Mouse (Mus musculus) left cerebral cortex, postnatal 25 days (tissue): Measurements from ENCODE around the gene Fgfr2. TPM values are rescaled to one million over a fixed set of nuclear protein-coding genes. Genes with fewer than 3 reads are reported as not detected.

Source experiments
- DNase-seq, 2 experiments: peaks; one replicate each; pipeline ENCODE4 v3.0.0; 2022; ENCODE audit warnings: low spot score in 2 of 2, mixed read lengths in 1 of 2
- intact Hi-C: fragments of 180-260 bp; cut with DNase I; formaldehyde crosslinking; loops from one replicate; pipeline ENCODE4 v1.15.1; 2025
- total RNA-seq, 2 experiments: library from RNA; stranded (reverse); gene quantifications; 2 replicates each; pipeline ENCODE4 v1.2.3; 2021

Gene Fgfr2
- total RNA-seq, 2 experiments from 2014 or later = 37.1 to 42.0 TPM

GRCm38 (mm10) chr7:132315149-132316091 is 807.7 kb downstream of the Fgfr2 start:
- DNase-seq = peak; percentile 62 to 77
- intact Hi-C loops = loop anchor here (2.0 to 10.0 kb wide), 4 partner anchors 88 to 421 kb away; no protein-coding TSS in a partner anchor

DNA sequence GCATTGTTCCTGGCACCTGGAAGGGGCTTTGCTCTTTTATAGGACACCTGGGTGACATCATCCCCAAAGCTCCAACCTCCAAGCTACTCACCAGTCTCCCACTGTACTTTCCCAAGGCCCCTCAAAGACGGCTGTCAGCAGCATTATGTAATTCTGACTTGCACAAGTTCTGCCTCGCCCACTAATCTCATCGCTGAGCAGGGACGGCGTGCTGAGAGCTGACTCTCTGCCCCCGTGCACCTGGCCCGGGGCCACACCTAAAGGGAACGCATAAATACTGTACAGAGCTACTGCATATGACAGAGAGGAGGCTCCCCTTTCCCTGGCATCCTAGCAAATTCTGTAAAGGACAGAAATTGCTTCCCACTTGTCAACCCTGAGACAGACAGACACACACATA is 810.8 kb downstream of the Fgfr2 start:
- intact Hi-C loops = loop anchor here (2.0 to 10.0 kb wide), 2 partner anchors 60 to 418 kb away; no protein-coding TSS in a partner anchor
- DNase-seq = peak; percentile 55 to 89

GRCm38 (mm10) chr7:132308537-132309191 is 814.5 kb downstream of the Fgfr2 start:
- DNase-seq = no peak
- intact Hi-C loops = no loop called here

- intact Hi-C loops = no loop called here
- no peak for DNase-seq
Measured at GRCm38 (mm10) chr7:132307722-132308271, 815.4 kb downstream of the Fgfr2 start.

GRCm38 (mm10) chr7:132306671-132307412 is 816.3 kb downstream of the Fgfr2 start:
- DNase-seq = no peak
- intact Hi-C loops = no loop called here

DNA sequence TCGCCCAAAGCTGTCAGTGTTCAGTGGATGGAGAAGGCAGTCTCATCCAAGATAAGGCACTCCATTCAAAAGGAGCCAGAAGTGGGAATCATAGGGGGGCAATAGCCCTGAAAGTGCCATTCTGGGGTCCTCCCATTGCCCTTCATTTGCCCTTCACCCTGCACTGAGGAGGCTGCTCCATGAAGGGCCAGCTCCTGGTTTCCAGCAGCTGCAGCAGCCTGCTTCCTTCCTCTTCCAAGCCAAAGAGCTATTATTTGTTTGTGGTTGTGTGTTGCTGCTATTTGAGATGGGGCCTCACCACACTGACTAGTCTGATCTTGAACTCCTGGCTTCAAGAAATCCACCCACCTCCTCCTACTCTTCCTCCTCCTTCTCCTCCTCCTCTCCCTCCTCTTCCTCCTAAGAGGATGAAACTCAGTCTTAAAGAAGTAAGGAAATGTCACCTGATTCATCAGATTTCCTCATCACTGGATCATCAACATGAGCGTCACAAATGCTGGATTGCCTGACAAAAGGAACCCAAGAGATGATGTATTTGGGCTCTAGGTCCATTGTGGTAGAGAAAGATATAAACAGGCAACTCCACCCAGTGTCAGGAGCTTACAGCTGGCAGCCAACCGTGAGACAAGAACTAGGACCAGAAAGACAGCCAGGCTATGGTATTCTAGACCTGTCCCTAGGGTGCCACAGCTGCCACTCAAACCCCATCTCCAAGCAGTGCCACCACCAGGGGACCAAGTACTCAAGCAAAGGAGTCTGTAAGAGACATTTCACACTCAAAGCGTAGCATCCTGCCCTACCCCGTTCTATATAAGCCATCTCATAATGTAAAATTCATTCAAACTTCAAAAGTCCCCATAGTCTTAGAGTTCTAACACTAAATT is 817.4 kb downstream of the Fgfr2 start:
- no peak for DNase-seq
- intact Hi-C loops = no loop called here

DNA sequence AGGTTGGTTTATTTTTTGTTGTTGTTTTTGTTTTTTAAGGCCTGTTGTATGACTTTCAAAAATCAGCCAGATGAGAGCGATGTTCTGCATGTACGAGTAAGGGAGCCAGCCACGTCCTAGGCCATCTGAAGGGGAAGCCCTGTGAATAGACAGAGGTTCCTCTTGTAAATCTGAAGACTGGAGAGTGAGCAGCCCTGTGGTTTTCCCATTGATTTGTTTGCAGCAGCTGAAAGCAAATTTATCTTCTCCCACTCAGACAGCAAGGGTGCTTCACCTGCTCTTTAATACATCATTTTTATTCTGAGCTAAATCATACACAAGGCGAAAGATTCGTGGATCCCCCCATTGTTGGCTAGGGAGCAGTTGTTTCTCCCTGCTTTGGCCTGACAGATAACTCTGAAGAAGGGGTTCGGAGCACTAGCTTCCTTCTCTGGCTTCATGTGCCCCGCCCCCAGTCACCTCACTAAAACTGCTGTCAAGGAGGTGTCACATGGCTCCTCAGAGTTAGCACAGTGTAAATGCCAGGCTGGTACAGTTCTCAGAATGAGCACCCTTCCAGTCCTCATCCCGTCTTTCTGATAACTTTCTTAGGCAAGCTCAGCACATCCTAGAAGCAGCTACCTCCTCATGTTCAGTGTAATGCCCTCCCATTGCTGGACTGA is 818.6 kb downstream of the Fgfr2 start:
- intact Hi-C loops = no loop called here
- DNase-seq = no peak

DNA sequence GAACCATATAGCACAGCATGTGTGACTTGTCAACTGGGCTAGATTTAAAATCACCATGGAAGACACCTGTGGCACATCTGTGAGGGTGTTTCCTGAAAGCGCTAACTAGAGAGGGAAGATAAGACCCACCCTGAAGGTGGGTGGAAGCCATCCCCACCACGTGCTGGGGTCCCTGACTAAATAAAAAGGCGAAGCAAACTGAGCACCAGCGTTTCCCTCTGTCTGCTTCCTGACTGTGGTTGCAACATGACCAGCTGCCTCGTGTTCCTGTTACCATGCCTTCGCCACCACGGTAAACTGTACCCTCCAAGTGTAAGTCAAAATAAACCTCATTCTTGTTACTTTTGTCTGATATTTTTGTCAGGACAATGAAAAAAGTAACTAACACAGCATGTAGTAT is 819.2 kb downstream of the Fgfr2 start:
- intact Hi-C loops = no loop called here

DNA sequence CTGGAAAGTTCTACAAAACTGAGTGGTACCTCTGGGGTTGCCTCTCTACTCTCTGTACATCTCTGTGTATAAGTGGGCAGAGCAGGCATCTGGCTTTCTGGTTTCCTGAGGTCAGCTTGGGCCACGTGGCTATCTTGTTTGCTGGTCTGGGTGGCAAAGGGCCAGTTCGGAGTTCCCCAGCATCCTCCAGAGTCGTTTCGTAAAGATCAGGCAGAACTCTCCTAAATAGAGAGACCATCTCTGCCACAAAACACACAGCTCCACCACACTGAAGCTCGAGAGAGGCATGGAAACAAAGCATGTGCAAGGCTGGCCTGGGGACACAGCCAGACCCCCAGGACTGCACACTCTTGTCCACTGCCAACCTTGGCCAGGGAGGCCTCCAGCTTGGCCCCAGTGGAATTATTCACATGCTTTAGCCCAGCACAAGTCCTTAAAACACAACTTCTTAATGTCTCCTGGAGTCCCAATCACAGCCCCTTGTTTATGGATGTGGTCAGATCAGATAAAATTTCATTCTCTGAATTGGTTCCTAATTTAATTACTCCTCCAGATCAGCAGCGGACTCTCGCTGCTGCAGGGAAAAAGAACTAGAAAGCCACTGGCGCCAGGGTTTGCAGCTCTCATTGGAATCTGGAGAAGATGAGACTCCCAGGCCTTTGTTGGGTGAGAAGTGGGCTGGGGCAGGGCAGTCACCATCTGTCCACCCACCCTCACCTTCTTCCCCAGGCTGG is 820.5 kb downstream of the Fgfr2 start:
- intact Hi-C loops = no loop called here
- no peak for DNase-seq

More for the DNA sequence above, 819.2 kb downstream of the Fgfr2 start:
- DNase-seq = no peak

- DNase-seq = no peak
- intact Hi-C loops = no loop called here
Measured at GRCm38 (mm10) chr7:132299661-132300210, 823.4 kb downstream of the Fgfr2 start.

GRCm38 (mm10) chr7:132298412-132298990 is 824.6 kb downstream of the Fgfr2 start:
- intact Hi-C loops = no loop called here
- no peak for DNase-seq

DNA sequence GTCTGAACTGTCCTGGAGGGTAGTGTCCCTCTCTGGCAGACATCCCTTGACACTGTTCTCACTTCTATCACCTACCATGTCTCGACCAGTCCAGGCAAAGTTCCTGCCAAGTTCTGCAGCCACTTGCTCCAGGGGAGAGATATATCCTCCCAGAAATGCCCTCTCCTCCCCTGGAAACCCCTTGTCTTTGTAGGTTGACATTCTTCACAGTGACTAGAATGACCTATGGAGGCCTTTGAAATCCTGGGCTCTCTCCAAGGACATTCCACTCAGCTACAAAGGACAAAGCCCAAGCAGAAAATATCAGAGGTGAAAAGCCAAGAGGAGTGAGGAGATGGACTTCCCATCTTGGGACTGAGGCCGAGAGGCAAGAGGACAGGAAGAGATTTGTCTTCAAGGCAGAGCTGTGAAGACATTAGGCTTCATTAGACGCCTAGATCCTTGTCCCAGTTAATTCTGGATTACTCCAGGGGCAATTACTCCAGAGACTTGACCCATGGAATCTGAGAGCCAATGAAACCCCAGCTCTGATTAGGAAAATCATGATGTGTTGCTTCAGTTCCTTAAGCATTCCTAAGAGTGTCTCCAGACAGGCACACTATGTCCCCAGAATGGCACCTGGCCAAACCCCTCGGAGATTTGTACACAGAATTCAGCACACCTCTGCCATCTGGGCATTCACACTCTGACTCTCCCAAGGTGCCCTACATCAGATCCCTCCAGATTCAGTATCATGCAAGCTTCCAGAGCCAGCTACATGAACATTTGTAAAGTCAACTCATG is 826.3 kb downstream of the Fgfr2 start:
- intact Hi-C loops = no loop called here
- no peak for DNase-seq

GRCm38 (mm10) chr7:132296132-132296531 is 827.0 kb downstream of the Fgfr2 start:
- intact Hi-C loops = no loop called here
- DNase-seq = no peak

DNA sequence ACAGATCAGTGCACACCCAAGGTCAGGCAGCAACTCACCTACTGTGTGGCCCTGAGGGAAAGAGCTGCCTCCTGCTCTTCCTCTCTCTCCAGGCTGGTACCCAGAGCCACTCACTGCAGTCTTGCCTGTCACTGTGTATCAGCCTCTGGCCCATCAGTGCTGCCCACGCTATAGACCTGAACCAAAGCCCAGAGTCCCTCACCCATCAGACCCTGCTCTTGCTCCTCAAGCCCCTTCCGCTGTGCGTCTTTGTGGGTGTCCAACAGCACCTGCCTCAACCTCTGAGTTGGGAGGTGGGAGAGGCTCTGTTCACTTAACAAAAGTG is 835.8 kb downstream of the Fgfr2 start:
- DNase-seq = no peak
- intact Hi-C loops = no loop called here

DNA sequence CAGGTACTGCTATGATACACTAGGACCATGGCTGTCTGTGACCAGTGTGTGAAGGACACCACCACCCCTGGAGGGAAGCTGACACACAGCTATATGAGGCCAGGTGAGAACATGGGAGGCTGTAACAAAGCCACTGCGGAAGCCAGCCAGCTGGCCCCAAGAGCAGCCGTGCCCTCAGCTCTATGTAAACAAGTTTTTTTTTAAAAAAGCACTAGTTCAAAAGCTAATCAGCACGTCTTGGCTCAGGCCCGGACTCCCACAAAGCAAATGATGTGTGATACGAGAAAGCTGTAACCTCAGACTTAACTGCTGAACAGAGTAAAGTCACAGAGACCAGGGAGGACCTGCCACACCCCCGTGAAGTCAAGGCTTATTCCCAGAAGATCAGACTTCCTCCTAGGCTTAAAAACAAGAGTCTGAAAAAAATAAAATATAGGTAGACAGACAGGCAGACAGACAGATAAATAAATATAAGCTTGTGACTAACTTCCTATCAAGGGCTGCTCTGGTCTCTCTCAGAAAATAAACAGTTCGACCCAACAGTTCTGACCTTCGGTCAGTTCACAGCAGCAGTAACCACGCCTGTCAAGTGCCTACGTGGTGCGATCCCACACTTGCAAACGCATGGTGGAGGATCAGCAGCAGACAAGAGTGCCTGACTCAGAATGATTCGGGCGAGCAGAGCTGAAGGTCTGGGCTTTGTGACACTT is 836.4 kb downstream of the Fgfr2 start:
- no peak for DNase-seq
- intact Hi-C loops = no loop called here

DNA sequence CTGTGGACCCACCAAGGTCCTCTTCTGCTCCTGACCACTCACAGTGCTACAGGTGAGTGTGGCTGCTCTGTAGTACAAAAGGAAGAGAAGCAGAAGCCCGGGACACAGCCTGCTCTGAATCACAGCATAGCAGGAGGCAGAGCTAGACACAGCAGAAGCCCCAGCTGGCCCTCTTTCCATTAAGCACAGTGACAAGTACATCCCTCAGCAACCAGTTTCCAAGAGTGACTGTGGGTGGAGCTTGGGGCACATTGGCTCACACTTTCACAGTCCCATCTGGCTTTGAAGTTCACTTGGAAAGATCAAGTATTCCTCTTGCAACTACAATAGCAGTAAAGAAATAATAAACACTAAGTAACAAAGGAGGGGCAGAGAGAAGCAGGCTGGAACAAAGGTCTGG is 838.4 kb downstream of the Fgfr2 start:
- DNase-seq = peak in 1 of 2 experiments; percentile 76
- intact Hi-C loops = no loop called here
